Mouse (Mus musculus): ENCODE data around the gene Ptprj. TPM values are rescaled to one million over a fixed set of nuclear protein-coding genes. Genes with fewer than 3 reads are reported as not detected.
A peak's percentile ranks its signal among the peaks of the same experiment; 100 is the strongest.

Ptprj gene
- 9.1 and 9.3 TPM in 2 replicates for polyA plus RNA-seq (2012; rRNA removed)

GRCm38 (mm10) chr2:90580236-90581005, at the start of gene Ptprj:
TSS of gene Ptprj (minus strand) at chr2:90580647.
- no peak within 1 kb of the TSS for H3K27ac ChIP-seq (ENCODE audit: control insufficient read depth, insufficient read depth, low read depth, low read length)
- H3K27me3 ChIP-seq (ENCODE audit: control insufficient read depth, insufficient read depth, low read length): no peaks in the 10 kb centered on the region
- H3K4me3 ChIP-seq (ENCODE audit: control insufficient read depth, low read depth, low read length): peak within 1 kb of the TSS; percentile 67
- peaks cover 9% of the 10 kb centered on the region for H3K4me1 ChIP-seq (ENCODE audit: control insufficient read depth, insufficient read depth, low read length)
- H3K36me3 ChIP-seq (ENCODE audit: control insufficient read depth, insufficient read depth, low read length): no peaks in the 10 kb centered on the region
- TF ChIP-seq POLR2A (IDR thresholded peaks at IDR 0.05; ENCODE audit: control insufficient read depth, low read depth, low read length) (0 out of 2 replicates have a peak, but pooled peaks have one; percentile 7), CTCF (IDR thresholded peaks at IDR 0.05; ENCODE audit: control insufficient read depth, insufficient read depth, insufficient replicate concordance, low read depth, low read length) (no peak)

GRCm38 (mm10) chr2:90629552-90629951, 49.1 kb upstream of the Ptprj start:
- no peaks in the 10 kb centered on the region for H3K27me3 ChIP-seq (ENCODE audit: control insufficient read depth, insufficient read depth, low read length)
- H3K36me3 ChIP-seq (ENCODE audit: control insufficient read depth, insufficient read depth, low read length): no peaks in the 10 kb centered on the region
- no peak overlapping the region for H3K27ac ChIP-seq (ENCODE audit: control insufficient read depth, insufficient read depth, low read depth, low read length)
- H3K4me1 ChIP-seq (ENCODE audit: control insufficient read depth, insufficient read depth, low read length): no peaks in the 10 kb centered on the region
- H3K4me3 ChIP-seq (ENCODE audit: control insufficient read depth, low read depth, low read length): no peak overlapping the region
- TF ChIP-seq CTCF (IDR thresholded peaks at IDR 0.05; ENCODE audit: control insufficient read depth, insufficient read depth, insufficient replicate concordance, low read depth, low read length): no peak
- no peak for TF ChIP-seq POLR2A (IDR thresholded peaks at IDR 0.05; ENCODE audit: control insufficient read depth, low read depth, low read length)

GRCm38 (mm10) chr2:90628261-90628660, 47.8 kb upstream of the Ptprj start:
- Histone ChIP-seq H3K36me3 (ENCODE audit: control insufficient read depth, insufficient read depth, low read length) (no peaks in the 10 kb centered on the region), H3K4me1 (ENCODE audit: control insufficient read depth, insufficient read depth, low read length) (no peaks in the 10 kb centered on the region), H3K27ac (ENCODE audit: control insufficient read depth, insufficient read depth, low read depth, low read length) (no peak overlapping the region), H3K27me3 (ENCODE audit: control insufficient read depth, insufficient read depth, low read length) (no peaks in the 10 kb centered on the region), H3K4me3 (ENCODE audit: control insufficient read depth, low read depth, low read length) (no peak overlapping the region)
- TF ChIP-seq CTCF (IDR thresholded peaks at IDR 0.05; ENCODE audit: control insufficient read depth, insufficient read depth, insufficient replicate concordance, low read depth, low read length) (no peak), POLR2A (IDR thresholded peaks at IDR 0.05; ENCODE audit: control insufficient read depth, low read depth, low read length) (no peak)

- no peaks in the 10 kb centered on the region for H3K27me3 ChIP-seq (ENCODE audit: control insufficient read depth, insufficient read depth, low read length)
- no peak overlapping the region for H3K4me3 ChIP-seq (ENCODE audit: control insufficient read depth, low read depth, low read length)
- no peaks in the 10 kb centered on the region for H3K36me3 ChIP-seq (ENCODE audit: control insufficient read depth, insufficient read depth, low read length)
- TF ChIP-seq CTCF (IDR thresholded peaks at IDR 0.05; ENCODE audit: control insufficient read depth, insufficient read depth, insufficient replicate concordance, low read depth, low read length) (peak; percentile 16; the same call in 1 of the 2 replicates), POLR2A (IDR thresholded peaks at IDR 0.05; ENCODE audit: control insufficient read depth, low read depth, low read length) (no peak)
- no peak overlapping the region for H3K27ac ChIP-seq (ENCODE audit: control insufficient read depth, insufficient read depth, low read depth, low read length)
- no peaks in the 10 kb centered on the region for H3K4me1 ChIP-seq (ENCODE audit: control insufficient read depth, insufficient read depth, low read length)
Observed at GRCm38 (mm10) chr2:90624920-90625319, 44.5 kb upstream of the Ptprj start.

- Histone ChIP-seq H3K4me1 (ENCODE audit: control insufficient read depth, insufficient read depth, low read length) (no peaks in the 10 kb centered on the region), H3K4me3 (ENCODE audit: control insufficient read depth, low read depth, low read length) (no peak overlapping the region), H3K36me3 (ENCODE audit: control insufficient read depth, insufficient read depth, low read length) (no peaks in the 10 kb centered on the region), H3K27ac (ENCODE audit: control insufficient read depth, insufficient read depth, low read depth, low read length) (no peak overlapping the region), H3K27me3 (ENCODE audit: control insufficient read depth, insufficient read depth, low read length) (no peaks in the 10 kb centered on the region)
- TF ChIP-seq POLR2A (IDR thresholded peaks at IDR 0.05; ENCODE audit: control insufficient read depth, low read depth, low read length) (no peak), CTCF (IDR thresholded peaks at IDR 0.05; ENCODE audit: control insufficient read depth, insufficient read depth, insufficient replicate concordance, low read depth, low read length) (no peak)
Observed at GRCm38 (mm10) chr2:90624339-90624738, 43.9 kb upstream of the Ptprj start.

- TF ChIP-seq CTCF (IDR thresholded peaks at IDR 0.05; ENCODE audit: control insufficient read depth, insufficient read depth, insufficient replicate concordance, low read depth, low read length) (no peak), POLR2A (IDR thresholded peaks at IDR 0.05; ENCODE audit: control insufficient read depth, low read depth, low read length) (no peak)
- H3K36me3 ChIP-seq (ENCODE audit: control insufficient read depth, insufficient read depth, low read length): no peaks in the 10 kb centered on the region
- no peaks in the 10 kb centered on the region; the same call in 1 of the 2 replicates for H3K4me1 ChIP-seq (ENCODE audit: control insufficient read depth, insufficient read depth, low read length)
- no peak overlapping the region for H3K27ac ChIP-seq (ENCODE audit: control insufficient read depth, insufficient read depth, low read depth, low read length)
- no peak overlapping the region for H3K4me3 ChIP-seq (ENCODE audit: control insufficient read depth, low read depth, low read length)
- H3K27me3 ChIP-seq (ENCODE audit: control insufficient read depth, insufficient read depth, low read length): no peaks in the 10 kb centered on the region
Observed at GRCm38 (mm10) chr2:90620815-90621214, 40.4 kb upstream of the Ptprj start.

GRCm38 (mm10) chr2:90619648-90620047, 39.2 kb upstream of the Ptprj start:
- no peak overlapping the region for H3K27ac ChIP-seq (ENCODE audit: control insufficient read depth, insufficient read depth, low read depth, low read length)
- H3K36me3 ChIP-seq (ENCODE audit: control insufficient read depth, insufficient read depth, low read length): no peaks in the 10 kb centered on the region
- no peaks in the 10 kb centered on the region for H3K27me3 ChIP-seq (ENCODE audit: control insufficient read depth, insufficient read depth, low read length)
- H3K4me1 ChIP-seq (ENCODE audit: control insufficient read depth, insufficient read depth, low read length): peaks cover 7% of the 10 kb centered on the region
- no peak overlapping the region for H3K4me3 ChIP-seq (ENCODE audit: control insufficient read depth, low read depth, low read length)
- TF ChIP-seq CTCF (IDR thresholded peaks at IDR 0.05; ENCODE audit: control insufficient read depth, insufficient read depth, insufficient replicate concordance, low read depth, low read length) (no peak), POLR2A (IDR thresholded peaks at IDR 0.05; ENCODE audit: control insufficient read depth, low read depth, low read length) (no peak)
